Mouse (Mus musculus): ENCODE results near the gene Vapb.

DNA sequence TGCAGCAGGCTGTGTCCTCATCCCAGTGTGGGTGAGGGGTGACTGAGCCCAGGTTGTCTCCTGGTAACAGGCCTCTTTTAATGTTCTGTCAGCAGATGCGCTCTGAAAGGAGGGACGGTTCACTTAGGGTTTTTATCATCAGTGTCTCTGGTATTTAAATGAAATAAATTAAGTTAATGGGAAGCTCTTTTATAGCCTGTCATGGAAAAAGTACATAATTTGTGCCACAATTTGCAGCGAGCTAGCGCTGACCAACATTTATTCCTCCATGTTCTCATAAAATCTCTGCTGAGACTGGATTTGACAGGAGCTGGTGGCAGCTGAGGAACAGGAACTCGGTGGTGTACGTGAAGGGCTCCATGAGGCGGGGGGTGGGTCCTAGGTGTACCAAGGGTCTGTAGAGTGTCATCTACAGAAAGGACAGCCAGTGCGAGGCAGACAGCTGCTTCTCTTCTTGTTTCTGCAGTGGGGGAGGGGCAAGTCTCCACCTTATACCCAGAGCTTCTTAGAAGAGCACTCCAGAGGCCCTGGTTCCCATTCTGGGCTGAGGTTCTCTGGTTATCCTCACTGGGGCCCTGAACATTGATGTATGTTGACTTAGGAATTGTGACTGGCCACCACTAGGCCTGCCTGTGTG, 30.8 kb downstream of the Vapb start:
- TF ChIP-seq CTCF (IDR thresholded peaks at IDR 0.05) (no peak), POLR2A (IDR thresholded peaks at IDR 0.05; ENCODE audit: insufficient read depth, low read depth, low read length) (no peak), EP300 (IDR thresholded peaks at IDR 0.05; ENCODE audit: insufficient read depth, low read depth, low read length) (no peak)
